Mouse (Mus musculus): ENCODE results near the gene Spsb2. TPM values are rescaled to one million over a fixed set of nuclear protein-coding genes. Genes with fewer than 3 reads are reported as not detected.

Gene Spsb2
- 10 to 100 TPM; 10.5 to 11.7 TPM for total RNA-seq (2021)
- long read RNA-seq, experiment 1, partial matches to known transcripts = 0 of 6 reads
- long read RNA-seq, experiment 1, other reads (novel, unspliced or antisense) = 4 of 6 reads
- long read RNA-seq, experiment 2, partial matches to known transcripts = 0 of 3 reads
- long read RNA-seq, experiment 2, other reads (novel, unspliced or antisense) = 3 of 3 reads

DNA sequence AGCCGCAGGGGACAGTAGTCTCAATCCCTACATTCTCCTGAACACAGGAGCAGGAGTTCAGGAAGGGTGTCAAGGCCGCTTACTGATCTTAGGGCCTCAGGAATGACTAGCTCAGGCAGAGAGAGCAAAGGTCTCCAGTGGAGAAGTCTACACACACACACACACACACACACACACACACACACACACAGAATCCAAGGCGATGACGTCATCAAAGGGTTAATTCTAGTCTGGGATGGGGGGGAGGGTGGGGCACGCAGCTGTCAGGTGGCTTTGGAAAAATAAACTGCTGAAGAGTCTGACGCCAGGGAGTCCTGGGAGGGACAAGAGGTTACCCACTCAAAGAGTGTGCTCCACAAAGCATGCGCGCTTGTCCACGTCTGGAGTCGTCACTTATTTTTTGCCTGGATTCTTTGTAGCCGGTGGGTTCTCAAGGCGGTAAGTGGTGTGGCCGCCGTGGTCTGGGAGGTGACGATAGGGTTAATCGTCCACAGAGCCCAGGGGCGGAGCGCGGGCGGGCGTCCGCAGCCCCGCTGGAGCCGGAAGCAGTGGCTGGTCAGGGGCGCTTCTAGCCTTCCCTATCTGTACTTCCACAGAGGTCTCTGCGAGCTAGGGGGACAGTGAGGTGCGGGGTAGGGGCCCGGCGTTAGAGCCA is at the start of gene Spsb2:
TSS of gene Spsb2 (plus strand) at position 304 of the 655 bp plus-strand sequence.
- DNase-seq (ENCODE audit: low spot score in 2 of 2) = peak; percentile 79 to 85

DNA sequence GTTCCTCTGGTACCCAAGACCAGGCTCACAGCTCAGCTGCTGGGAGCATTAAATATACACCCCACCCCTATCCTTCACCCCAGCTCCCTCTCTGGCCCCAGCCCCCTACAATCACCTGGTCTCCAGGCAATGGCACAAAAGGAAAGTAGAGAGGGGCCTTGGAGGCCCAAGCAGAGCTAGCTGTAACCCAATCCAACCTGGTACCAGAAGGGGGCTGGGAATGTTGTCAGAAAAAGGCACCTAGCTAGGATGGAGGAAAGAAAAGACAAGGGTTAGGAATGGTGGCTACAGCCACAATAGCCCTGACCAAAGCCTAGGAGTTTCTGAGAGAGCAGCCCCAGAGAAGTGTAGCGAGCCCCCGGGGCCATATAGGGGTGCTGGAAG is 49.6 kb upstream of the Spsb2 start:
- no peak for DNase-seq (ENCODE audit: low spot score in 2 of 2)

DNA sequence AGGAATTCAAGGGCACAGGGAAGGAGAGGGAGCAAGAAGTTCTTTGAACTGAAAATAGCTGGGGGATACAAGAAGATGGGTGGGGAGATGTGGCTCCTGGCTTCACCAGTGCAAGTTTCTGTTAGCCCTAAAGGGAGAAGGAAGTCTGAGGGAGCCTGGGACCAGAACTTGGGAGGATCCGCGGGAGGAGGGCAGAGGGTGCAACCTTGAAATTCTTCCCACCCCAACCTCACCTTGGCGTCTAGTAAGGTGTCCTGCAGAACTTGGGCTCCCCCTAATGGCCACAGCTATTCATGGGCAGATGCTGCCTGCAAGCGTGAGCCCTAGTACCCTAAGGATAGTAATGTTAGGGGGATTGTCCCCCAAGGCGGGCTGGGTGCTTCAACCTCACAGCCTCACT is 49.2 kb upstream of the Spsb2 start:
- peak; percentile 58 to 80 for DNase-seq (ENCODE audit: low spot score in 2 of 2)

DNA sequence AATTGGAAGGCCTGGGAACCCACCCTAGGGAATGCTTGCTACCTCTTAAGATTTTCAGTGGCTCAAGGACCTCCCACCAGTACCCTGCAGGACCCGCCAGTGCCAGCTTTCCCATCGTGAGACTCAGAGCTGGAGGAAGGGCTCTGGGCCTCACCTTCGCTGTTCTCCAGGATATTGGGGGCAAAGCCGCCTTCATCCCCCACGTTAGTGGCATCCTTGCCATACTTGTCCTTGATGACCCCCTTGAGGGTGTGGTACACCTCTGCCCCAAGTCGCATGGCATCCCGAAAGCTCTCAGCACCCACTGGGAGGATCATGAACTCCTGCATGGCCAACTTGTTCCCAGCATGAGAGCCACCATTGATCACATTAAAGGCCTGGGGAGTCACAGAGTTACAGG is 42.5 kb upstream of the Spsb2 start:
- no peak for DNase-seq (ENCODE audit: low spot score in 2 of 2)

DNA sequence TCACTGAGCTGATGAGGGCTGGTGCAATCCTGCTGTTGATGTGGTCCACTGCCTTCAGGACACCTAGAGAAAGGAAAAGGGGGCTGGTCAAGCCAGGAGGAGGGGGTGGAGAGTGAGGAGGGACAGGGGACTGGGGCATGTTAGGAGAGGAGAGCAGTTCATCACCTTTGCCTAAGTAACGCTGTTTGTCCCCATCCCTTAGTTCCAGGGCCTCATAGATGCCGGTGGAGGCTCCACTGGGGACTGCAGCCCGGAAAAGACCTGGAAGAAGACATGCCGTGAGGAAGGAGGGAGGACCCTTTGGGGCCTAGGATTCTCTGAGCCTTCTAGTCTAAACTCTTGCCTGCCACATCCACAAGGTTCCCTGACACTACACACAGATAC is 40.9 kb upstream of the Spsb2 start:
- DNase-seq (ENCODE audit: low spot score in 2 of 2) = no peak

DNA sequence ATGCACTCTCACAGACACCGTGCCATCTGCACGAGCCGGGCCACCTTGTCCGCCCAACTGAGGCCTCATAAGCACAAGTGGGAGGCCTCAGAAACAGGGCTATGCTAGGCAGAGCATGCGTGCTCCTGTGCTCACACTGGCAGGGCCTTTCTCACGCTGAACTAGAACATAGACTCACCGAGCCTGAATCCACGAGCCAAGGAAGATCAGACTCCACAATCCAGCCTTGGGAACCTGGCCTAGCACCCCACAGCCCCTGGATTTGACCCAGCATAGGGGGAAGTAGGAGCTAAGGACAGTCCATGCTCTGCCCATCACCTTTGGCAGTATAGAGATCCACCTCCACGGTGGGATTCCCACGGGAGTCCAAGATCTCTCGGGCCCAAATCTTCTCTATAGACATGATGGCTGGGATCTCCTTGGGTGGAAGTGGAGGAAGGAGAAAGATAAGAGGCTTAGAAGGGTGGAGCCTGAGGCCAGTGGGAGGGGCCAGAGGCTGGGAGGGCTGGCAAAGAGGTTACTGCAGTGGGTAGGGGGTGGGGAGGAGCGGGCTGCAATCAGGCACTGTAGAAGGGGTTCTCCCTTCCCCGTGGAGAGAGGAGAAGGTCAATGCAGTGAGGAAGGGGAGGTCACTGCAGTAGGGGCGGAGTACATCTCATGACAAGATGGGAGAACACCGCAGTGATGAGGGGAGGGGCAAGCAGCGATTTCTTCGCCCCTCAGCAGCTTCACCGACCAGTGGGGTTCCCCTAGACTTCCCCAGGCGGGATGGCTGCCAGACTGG is 40.3 kb upstream of the Spsb2 start:
- DNase-seq (ENCODE audit: low spot score in 2 of 2) = no peak

DNA sequence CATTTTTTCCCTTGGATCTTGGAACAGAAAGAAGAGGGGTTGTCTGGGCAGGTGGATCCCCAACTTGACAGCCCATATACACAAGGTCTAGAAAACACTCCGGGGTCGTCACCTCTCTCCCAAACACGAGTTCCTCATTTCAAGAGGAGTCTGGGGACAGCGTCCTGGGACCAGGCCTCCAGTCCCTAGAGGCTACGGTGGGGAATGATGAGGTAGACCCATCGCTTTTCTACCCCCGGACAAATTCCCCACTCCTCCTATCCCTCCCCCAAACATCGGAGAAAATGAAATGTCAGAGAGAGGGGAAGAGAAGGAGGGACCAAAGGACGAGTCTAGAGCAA is 39.8 kb upstream of the Spsb2 start:
- DNase-seq (ENCODE audit: low spot score in 2 of 2) = no peak

DNA sequence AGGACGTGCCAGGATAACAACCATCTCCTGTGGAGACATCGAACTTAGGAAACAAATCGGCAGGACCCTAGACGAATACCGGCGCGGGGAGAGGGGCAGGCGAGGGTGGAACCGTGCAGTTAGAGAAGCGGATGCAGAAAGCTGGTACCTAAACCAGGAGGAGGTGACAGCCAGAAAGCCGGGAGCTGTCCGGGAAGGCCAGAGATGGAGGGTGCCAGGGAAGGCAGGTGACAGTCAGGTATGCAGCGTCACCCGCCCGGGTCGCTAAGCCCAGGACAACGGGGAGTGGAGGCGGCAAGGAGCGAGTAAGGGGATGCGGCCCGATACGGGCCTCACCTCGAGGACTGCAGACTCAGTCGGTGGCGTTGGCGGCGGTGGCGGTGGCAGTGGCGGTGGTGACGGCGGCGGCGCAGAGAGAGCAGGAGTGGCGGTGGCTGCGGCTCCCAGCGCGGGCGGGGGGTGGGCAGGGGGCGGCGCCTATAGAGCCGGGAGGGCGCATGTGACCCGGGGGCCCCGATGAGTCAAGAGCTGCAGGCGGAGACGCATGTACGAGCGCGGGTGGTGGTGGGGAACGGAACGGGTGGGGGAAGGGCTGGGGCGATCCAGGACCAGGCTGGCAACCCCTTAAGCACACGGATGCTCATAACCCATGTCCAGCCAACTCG is 39.2 kb upstream of the Spsb2 start, which contains the start of gene Eno2:
TSS of gene Eno2 (minus strand) at position 573 of the 665 bp plus-strand sequence.
- peak; percentile 59 to 69 for DNase-seq (ENCODE audit: low spot score in 2 of 2)

DNA sequence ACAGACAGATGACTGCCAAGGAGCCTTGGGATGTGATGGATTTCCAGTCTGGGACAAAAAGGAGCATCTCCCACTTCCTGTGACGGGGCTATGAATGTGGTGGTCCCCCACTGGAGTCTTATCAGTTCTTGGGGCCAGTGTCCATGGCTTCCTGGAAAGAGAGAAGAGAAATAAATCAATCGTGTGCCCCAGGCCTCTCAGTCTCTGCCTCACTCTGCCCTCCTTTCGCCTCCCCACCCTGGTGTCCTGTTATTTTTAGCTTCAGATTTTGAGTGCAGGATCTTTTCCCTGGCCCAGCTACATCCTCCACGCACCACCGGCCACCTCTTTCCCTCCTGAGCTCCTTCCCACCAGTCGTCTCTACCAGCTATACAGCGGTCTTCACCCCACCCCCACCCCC is 38.4 kb upstream of the Spsb2 start:
- DNase-seq (ENCODE audit: low spot score in 2 of 2) = no peak

DNA sequence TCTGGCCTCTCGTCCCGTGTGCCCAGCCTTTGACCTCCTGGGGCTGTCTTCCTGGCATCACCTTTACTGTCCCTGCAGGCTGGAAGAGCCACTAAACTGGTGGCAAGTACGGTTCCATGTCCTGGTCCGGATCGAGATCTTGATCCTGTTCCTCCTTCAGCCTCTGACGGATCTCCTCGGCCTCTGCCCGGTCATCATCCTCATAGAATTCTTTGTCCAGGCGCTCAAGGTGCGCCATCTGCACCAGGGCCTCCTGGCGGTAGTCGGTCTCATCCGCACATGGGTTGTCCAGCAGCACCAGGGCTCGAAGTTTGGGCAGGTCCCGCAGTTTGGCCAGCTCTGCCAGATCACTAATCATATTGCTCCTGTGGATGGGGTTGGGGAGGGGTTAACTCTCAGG is 38.0 kb upstream of the Spsb2 start:
- DNase-seq (ENCODE audit: low spot score in 2 of 2) = no peak

DNA sequence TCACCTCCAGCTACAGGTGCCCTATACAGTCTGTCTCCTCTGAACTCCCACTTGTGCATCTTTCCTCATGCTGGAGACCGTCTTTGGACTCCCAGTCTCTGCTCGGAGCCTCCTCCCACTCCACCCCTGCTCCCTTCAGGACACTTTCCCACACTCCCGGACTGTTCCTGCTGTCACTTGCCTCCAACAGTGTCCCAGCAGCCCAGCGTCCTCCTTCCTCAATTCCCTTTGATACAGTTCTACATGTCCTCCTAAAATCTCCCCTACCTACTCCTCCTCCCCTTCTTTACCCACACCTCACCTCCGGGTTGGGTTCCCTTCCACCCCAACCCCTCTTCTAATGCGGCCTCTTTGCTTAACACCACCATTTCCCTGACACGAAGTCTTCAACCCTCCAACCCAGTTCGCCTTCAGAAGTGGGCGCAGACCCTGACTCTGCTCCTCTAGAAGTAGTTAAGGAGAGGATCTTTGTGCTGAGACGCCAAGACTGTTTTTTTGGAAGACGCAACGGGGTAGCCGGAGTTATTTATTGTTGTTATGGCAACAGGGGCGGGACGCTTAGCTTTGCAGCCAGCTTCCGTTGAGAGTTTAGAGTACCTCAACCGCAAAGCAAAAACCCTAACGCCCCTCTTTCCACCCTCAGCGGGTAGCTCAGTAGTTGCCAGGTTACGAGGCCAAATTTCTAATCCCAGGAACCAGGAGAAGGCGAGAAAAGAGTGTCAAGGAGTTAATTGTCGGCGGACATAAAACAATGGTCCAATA is 29.1 kb upstream of the Spsb2 start, which contains the start of gene Lrrc23:
TSS of gene Lrrc23 (minus strand) at position 506 of the 762 bp plus-strand sequence.
- peak in 1 of 2 experiments; percentile 29 for DNase-seq (ENCODE audit: low spot score in 2 of 2)

DNA sequence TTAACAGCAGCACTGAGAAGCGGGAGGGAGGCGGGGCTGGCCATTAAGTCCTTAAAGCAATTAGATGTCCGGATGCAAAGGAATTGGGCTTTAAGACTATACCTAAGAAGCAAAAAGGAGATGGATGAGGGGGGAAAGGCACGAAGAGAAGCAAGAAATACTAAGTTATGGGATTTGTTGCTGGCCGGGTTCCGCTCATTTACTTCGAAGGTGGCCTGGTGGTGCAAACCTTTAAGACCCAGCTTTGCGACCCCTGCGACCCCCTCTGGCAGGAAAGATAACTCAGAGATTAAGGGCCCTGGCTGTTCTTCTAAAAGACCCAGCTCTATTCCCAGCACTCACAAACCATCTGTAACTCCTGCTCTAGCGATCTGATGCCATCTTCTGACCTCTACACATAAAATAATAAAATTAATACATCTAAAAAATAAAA is 28.5 kb upstream of the Spsb2 start:
- DNase-seq (ENCODE audit: low spot score in 2 of 2) = no peak

DNA sequence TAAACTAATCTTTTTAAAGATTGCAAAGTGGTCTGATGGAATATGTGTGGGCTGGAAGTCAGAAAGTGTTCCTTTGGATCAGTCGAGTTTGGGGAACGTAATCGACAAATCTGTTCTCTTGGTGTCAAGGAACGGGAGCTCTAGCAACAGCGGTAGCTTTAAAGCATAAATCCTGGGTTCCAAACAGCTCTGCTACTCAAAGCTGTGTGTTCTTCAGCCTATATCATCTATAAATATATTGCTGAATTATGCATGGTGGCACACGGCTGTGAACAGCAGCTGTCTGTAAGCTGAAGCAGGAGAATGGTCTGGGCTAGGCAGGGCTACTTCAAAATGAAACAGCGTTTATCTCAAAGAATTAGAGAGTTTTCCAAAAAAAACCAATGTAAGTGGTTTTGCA is 27.5 kb upstream of the Spsb2 start:
- DNase-seq (ENCODE audit: low spot score in 2 of 2) = no peak

DNA sequence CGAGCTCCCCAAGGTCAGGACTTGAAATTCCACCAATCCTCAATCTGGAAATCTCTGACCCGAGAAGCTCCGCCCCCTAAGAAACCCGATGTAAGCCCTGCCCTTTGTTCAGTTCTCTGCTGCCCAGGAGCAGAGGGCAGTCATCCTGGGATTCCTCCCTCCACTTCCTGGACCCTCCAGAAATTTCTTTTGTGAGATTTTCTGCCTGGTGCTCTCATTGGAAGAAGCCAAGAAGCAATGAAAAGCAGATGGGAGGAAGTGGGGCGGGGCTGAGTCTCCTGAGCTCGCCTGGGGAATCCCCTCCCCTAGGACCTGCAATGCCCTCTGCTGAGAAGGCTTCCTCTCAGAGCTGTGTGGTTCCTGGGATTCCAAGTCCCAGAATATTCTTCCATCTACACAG is 26.0 kb upstream of the Spsb2 start:
- DNase-seq (ENCODE audit: low spot score in 2 of 2) = no peak

DNA sequence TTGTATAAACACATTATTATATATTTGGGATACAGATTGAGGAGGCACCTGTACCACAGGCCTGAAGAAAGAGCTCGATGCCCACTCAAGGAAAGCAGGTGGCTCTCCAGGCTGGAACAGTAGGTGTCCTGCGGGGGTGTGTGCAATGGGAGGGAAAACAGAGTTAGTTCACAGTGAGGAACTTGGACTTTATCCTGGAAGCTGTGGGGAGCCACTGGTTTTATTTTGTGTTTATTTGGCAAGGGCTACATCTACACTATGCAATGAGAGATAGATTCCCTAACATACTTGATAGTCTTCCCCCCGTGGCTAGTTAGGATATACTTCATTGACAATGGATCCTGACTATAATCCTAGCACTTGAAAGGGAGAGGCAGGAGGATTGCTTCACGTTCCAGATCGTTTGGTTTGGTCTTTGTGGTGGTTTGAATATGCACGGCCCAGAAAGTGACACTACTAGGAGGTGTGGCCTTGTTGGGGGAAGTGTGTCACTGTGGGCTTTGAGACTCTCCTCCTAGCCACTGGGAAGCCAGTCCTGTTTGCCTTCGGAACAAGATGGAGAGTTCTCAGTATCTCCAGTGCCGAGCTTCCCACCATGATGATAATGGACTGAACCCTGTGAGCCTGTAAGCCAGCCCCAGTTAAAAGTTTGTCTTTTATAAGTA is 21.6 kb upstream of the Spsb2 start:
- no peak for DNase-seq (ENCODE audit: low spot score in 2 of 2)

DNA sequence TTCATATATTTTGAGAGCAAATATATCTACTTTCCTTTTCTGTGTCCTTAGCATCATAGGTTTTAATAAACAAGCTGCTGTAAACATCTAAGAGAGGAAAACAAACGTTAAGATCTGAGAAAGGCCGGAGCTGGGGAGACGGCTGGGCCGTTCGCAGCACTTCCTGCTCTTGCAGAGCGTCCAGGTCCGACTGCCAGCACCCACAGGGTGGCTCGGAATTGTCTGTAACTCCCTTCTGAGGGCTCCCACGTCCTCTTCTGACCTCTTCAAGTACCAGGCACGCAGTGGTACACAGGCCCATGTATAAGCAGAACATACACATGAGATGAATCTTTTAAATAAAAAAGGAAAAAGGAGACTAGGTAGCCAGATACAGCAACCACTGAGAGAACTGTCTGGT is 20.7 kb upstream of the Spsb2 start:
- DNase-seq (ENCODE audit: low spot score in 2 of 2) = no peak

DNA sequence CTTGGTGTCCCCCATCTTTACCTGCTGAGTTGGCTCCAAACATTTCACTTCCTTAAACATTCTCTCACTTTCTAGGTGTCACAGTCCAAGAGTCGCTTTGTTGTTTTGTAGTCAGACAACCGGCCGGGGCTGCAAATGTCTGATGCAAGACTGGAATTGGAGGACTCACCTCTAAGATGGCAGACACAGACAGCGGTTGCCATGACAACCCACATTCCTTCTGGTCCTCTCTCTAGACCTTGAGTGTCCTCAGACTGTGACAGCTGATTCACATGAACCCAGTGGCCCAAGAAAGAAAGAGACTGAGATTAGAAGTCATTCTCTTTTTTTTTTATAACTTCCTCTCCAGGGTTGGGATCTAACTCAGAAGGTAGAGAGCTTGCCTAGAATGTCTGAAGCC is 18.9 kb upstream of the Spsb2 start:
- DNase-seq (ENCODE audit: low spot score in 2 of 2) = no peak

DNA sequence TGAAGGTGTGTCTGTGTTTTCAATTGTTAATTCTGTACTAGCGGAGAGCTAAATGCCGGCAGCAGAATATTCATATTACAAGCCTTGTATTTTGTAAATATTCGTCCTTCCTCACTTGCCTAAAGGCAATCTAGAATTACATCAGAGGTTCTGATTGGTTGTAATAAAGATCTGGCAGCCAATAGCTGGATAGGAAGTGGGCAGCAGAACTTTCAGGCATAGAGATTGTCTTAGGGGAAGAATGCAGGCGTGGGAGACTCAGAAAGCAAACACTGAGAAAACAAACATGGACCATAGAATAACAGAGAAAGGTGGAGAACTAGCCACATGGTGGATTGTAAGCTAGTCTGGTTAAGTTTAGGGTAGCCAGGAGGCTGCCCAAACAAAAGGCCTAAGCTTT is 18.3 kb upstream of the Spsb2 start:
- DNase-seq (ENCODE audit: low spot score in 2 of 2) = no peak

DNA sequence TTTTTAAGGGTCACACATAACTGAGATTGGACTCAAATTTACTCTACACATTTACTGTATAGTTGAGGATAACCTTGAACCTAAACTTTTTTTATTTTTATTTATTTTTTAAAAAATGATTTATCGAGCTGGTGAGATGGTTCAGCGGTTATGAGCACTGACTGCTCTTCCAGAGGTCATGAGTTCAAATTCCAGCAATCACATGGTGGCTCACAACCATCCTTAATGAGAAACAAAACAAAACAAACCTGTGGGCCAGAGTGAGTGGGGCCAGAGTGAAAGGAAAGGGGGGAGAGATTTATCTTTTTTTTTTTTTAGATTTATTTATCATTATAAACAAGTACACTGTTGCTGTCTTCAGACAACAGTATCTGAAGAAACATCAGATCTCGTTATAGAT is 16.6 kb upstream of the Spsb2 start:
- DNase-seq (ENCODE audit: low spot score in 2 of 2) = no peak

DNA sequence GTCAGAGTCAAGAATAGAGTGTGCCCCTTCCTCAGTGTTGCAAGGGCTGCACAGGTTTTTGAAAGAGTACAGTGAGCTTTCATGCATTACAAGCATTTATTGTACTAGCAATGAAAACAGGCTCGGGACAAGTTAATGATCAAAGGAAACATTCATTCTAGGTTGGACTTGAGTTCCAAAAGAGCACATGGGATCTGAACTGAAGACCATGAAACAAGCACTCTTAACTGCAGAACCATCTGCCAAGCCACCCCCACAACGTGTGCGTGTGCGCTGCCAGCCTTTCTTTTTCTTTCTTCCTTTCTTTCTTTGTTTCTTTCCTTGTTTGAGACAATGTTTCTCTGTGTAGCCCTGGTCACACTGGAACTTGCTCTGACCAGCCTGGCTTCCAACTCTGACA is 12.7 kb upstream of the Spsb2 start:
- no peak for DNase-seq (ENCODE audit: low spot score in 2 of 2)

DNA sequence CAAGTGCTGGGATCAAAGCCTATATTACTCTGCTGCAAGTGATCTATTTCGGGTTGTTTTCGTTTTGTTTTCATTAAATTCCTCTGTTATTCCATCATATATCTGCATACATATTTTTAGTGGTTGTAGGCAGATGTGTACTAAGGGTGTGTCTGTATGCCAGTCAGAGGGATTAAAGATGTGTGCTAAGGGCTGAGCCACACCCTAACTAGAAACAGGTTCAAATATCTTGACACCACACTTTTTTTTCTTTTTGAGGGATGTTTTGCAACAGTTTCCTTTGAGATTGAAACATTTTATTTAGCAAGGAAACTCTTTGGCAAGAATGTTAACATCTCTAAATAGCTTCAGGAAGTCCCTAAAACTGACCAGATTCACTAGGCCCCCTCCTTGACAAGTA is 12.3 kb upstream of the Spsb2 start:
- DNase-seq (ENCODE audit: low spot score in 2 of 2) = no peak

All from gastrocnemius, postnatal 4 days (tissue).